Mouse (Mus musculus) cerebellum, adult 2 months (tissue): Measurements from ENCODE around the gene Ccl24. TPM values are rescaled to one million over a fixed set of nuclear protein-coding genes. Genes with fewer than 3 reads are reported as not detected.

Experiments used
- DNase-seq, 2 experiments: peaks; one replicate each; pipeline ENCODE4 v3.0.0; 2021
- H3K27ac ChIP-seq: fragments of 200-500 bp; 2 replicates; pipeline ENCODE4 v1.5.1; 2012; ENCODE audit warnings: low read length, control low read depth, inconsistent platforms; ENCODE audit not compliant: insufficient read depth
- H3K27me3 ChIP-seq: fragments of 200-500 bp; 2 replicates; pipeline ENCODE4 v1.6.1; 2012; ENCODE audit warnings: inconsistent platforms, mild to moderate bottlenecking, low read length, moderate library complexity; ENCODE audit not compliant: control insufficient read depth, insufficient read depth
- H3K4me1 ChIP-seq: fragments of 200-500 bp; 2 replicates; pipeline ENCODE4 v1.6.1; 2011; ENCODE audit warnings: low read length; ENCODE audit not compliant: control insufficient read depth, insufficient read depth
- H3K4me3 ChIP-seq: fragments of 200-500 bp; replicated peaks from 2 replicates; pipeline ENCODE3; 2011; ENCODE audit warnings: mild to moderate bottlenecking, low read depth, low read length, control low read depth; ENCODE audit not compliant: insufficient read depth
- CTCF ChIP-seq: fragments of 200-500 bp; IDR thresholded peaks from 2 replicates; pipeline ENCODE4 v1.5.1; 2011; ENCODE audit warnings: low read depth, mild to moderate bottlenecking, control low read depth, low read length, moderate library complexity, borderline replicate concordance; ENCODE audit not compliant: insufficient read depth
- POLR2A ChIP-seq: fragments of 200-500 bp; IDR thresholded peaks from 2 replicates; pipeline ENCODE4 v1.6.1; 2011; ENCODE audit warnings: low read length, control low read depth, borderline replicate concordance; ENCODE audit not compliant: insufficient read depth
- WGBS: fragments of 180-500 bp; shearing (Covaris S2); methylation state at CpG from one replicate; pipeline ENCODE4 v1.1.7; 2018; 5-methylcytosine and 5-hydroxymethylcytosine counted together
- polyA plus RNA-seq: library from polyadenylated mRNA; depleted of rRNA; stranded (reverse); fragments of >200 nt; gene quantifications from 2 replicates; pipeline ENCODE4 v1.2.3, GENCODE M21; 2012; rRNA removed

Ccl24 gene
- polyA plus RNA-seq, 1 experiment = 0.23 TPM

GRCm38 (mm10) chr5:135524087-135524486, 48.8 kb downstream of the Ccl24 start:
- no peak overlapping the region for H3K27ac ChIP-seq
- WGBS = 82% methylated on average over 2 of the region's 2 CpGs

GRCm38 (mm10) chr5:135522111-135522722, 50.6 kb downstream of the Ccl24 start:
- no peak for TF ChIP-seq POLR2A
- no peak for DNase-seq
- WGBS = 65% methylated on average over 9 of the region's 9 CpGs

More at GRCm38 (mm10) chr5:135524087-135524486, 48.8 kb downstream of the Ccl24 start:
- Histone ChIP-seq H3K27me3 (no peaks in the 10 kb centered on the region), H3K4me3 (no peak overlapping the region), H3K4me1 (peaks cover 13% of the 10 kb centered on the region)
- TF ChIP-seq CTCF (no peak), POLR2A (no peak)
- no peak for DNase-seq

More at GRCm38 (mm10) chr5:135522111-135522722, 50.6 kb downstream of the Ccl24 start:
- no peak overlapping the region for H3K27ac ChIP-seq
- H3K4me1 ChIP-seq = peaks cover 13% of the 10 kb centered on the region
- no peaks in the 10 kb centered on the region for H3K27me3 ChIP-seq
- H3K4me3 ChIP-seq = no peak overlapping the region

Other genes with a start within 250 kb of the Ccl24 start
- not detected in 2 replicates for gene Fkbp6, start 223.0 kb downstream of the Ccl24 start, polyA plus RNA-seq
- 0.08 TPM in 1 of 2 replicates, not detected in the other for gene Trim50, start 219.8 kb downstream of the Ccl24 start, polyA plus RNA-seq
- 41.8 and 45.6 TPM in 2 replicates for gene Nsun5, start 203.1 kb downstream of the Ccl24 start, polyA plus RNA-seq
- 31.2 and 31.8 TPM in 2 replicates for gene Pom121, start 178.5 kb downstream of the Ccl24 start, polyA plus RNA-seq
- gene Hip1, start 27.9 kb downstream of the Ccl24 start, polyA plus RNA-seq = 32.3 and 35.2 TPM in 2 replicates
- gene Ccl26, start 9.5 kb downstream of the Ccl24 start, polyA plus RNA-seq = not detected in 2 replicates
- gene Rhbdd2, start 59.6 kb upstream of the Ccl24 start, polyA plus RNA-seq = 58.1 and 62.4 TPM in 2 replicates
- gene Por, start 97.0 kb upstream of the Ccl24 start, polyA plus RNA-seq = 86.2 and 98.1 TPM in 2 replicates
- gene Tmem120a, start 171.4 kb upstream of the Ccl24 start, polyA plus RNA-seq = 14.8 and 15.6 TPM in 2 replicates
- 0.26 and 0.62 TPM in 2 replicates for gene Styxl1, start 205.3 kb upstream of the Ccl24 start, polyA plus RNA-seq
- gene Mdh2, start 205.4 kb upstream of the Ccl24 start, polyA plus RNA-seq = 676 and 703 TPM in 2 replicates
- gene Srrm3, start 233.8 kb upstream of the Ccl24 start, polyA plus RNA-seq = 123 and 131 TPM in 2 replicates